34 mouse cellular contexts compared by ENCODE assay signal in the genomic region with DNA sequence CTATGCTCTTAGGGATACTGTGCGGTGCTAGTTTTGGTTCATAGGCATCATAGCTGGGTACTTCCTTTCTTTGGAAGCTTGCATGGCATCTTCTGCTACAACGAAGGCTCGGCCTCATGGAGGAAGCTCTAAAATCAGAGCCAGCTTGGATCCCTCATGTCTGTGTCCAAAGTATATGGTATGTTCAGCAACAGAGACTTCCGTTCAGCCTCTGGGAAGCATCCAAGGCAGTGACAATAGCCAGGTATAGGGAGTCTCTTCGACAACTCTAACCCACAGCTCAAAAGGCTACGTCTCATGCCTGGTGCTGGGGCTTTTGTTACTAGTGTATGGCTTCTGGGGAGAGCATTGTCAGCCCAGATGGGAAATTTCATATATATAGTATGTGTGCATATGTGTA.
"Had no signal": no experiment of that assay in that cellular context is flagged by ENCODE, and none has a peak within 500 bp of the region (broad histone marks: within the 10 kb centered on the region; RNA-seq: fewer than 3 reads in every experiment).

No protein-coding gene starts in this region.

- H3K27ac ChIP-seq: heart, embryonic 13.5 days; heart, embryonic 15.5 days; hindbrain, embryonic 10.5 days; hindbrain, embryonic 12.5 days; hindbrain, embryonic 13.5 days; hindbrain, embryonic 14.5 days; hindbrain, embryonic 15.5 days; hindbrain, postnatal 0 days; intestine, embryonic 15.5 days; kidney, embryonic 15.5 days; kidney, postnatal 0 days; layer of hippocampus, adult 2 months had no signal

- H3K4me1 ChIP-seq: hindbrain, embryonic 10.5 days; hindbrain, embryonic 12.5 days; hindbrain, embryonic 13.5 days; hindbrain, embryonic 15.5 days had no signal

- H3K9me3 ChIP-seq: heart, embryonic 12.5 days; heart, embryonic 13.5 days; heart, embryonic 15.5 days; hindbrain, embryonic 10.5 days; hindbrain, embryonic 12.5 days; hindbrain, embryonic 13.5 days; hindbrain, embryonic 15.5 days; intestine, embryonic 15.5 days; kidney, embryonic 15.5 days had no signal

- H3K27me3 ChIP-seq: heart, embryonic 12.5 days; heart, embryonic 13.5 days; heart, embryonic 15.5 days; hindbrain, embryonic 12.5 days; hindbrain, embryonic 13.5 days; hindbrain, embryonic 15.5 days; intestine, embryonic 15.5 days; kidney, embryonic 15.5 days had no signal

- H3K4me3 ChIP-seq: heart, embryonic 12.5 days; heart, embryonic 13.5 days; heart, embryonic 15.5 days; hindbrain, embryonic 10.5 days; hindbrain, embryonic 12.5 days; hindbrain, embryonic 13.5 days; hindbrain, embryonic 15.5 days; intestine, embryonic 15.5 days; kidney, embryonic 15.5 days; layer of hippocampus, adult 2 months had no signal

- DNase-seq: heart, postnatal 10 days; heart, postnatal 14 days; heart, postnatal 36 days; heart, postnatal 4 days; kidney, adult 11 months; kidney, adult 18-20 months; kidney, adult 2 months; kidney, adult 8-10 months; kidney, adult 9 months; kidney, postnatal 10 days; kidney, postnatal 14 days; kidney, postnatal 25 days; kidney, postnatal 36 days; kidney, postnatal 4 days; layer of hippocampus, adult 9-11 months; layer of hippocampus, postnatal 36 days had no signal

- H3K4me2 ChIP-seq: heart, embryonic 11.5 days; heart, embryonic 12.5 days; heart, embryonic 13.5 days; heart, embryonic 15.5 days; hindbrain, embryonic 12.5 days; hindbrain, embryonic 13.5 days; hindbrain, embryonic 14.5 days; hindbrain, embryonic 15.5 days; intestine, embryonic 15.5 days; kidney, embryonic 15.5 days had no signal

- ATAC-seq: hindbrain, embryonic 16.5 days; hindbrain, postnatal 0 days; inflammation-experienced regulatory T-cells, adult 6 months; intestine, embryonic 15.5 days; intestine, embryonic 16.5 days; intestine, postnatal 0 days had no signal

- H3K9ac ChIP-seq: heart, embryonic 12.5 days; heart, embryonic 13.5 days; heart, embryonic 15.5 days; hindbrain, embryonic 12.5 days; hindbrain, embryonic 13.5 days; hindbrain, embryonic 14.5 days; hindbrain, embryonic 15.5 days; intestine, embryonic 15.5 days; kidney, embryonic 15.5 days had no signal

- H3K36me3 ChIP-seq: hindbrain, embryonic 10.5 days; hindbrain, embryonic 12.5 days; hindbrain, embryonic 13.5 days; hindbrain, embryonic 15.5 days had no signal
